Mouse (Mus musculus): ENCODE results near the gene Cttnbp2. TPM values are rescaled to one million over a fixed set of nuclear protein-coding genes. Genes with fewer than 3 reads are reported as not detected.

Cttnbp2 gene
- polyA plus RNA-seq, 1 experiment from 2014 or later, result 25.1 TPM

- whole genome bisulfite sequencing, result 87% methylated on average over 4 of the region's 4 CpGs
- DNase-seq (ENCODE audit: low spot score), result no peak
- ATAC-seq (ENCODE audit: low FRiP score), result no peak
- Histone ChIP-seq H3K4me2 (replicated peaks; ENCODE audit: low read depth, low read length) (no peak overlapping the region), H3K4me3 (ENCODE audit: low read depth, low read length) (no peak overlapping the region), H3K9ac (ENCODE audit: low read depth, low read length) (no peak overlapping the region), H3K27me3 (ENCODE audit: control insufficient read depth, insufficient read depth, low read length) (no peaks in the 10 kb centered on the region), H3K36me3 (ENCODE audit: control insufficient read depth, insufficient read depth, low read length) (no peaks in the 10 kb centered on the region), H3K9me3 (ENCODE audit: control insufficient read depth, low read length) (no peaks in the 10 kb centered on the region), H3K4me1 (replicated peaks; ENCODE audit: control insufficient read depth, insufficient read depth, low read length) (no peaks in the 10 kb centered on the region), H3K27ac (ENCODE audit: low read depth, low read length) (no peak overlapping the region)
Measured at GRCm38 (mm10) chr6:18374744-18375143, 139.9 kb downstream of the Cttnbp2 start.

DNA sequence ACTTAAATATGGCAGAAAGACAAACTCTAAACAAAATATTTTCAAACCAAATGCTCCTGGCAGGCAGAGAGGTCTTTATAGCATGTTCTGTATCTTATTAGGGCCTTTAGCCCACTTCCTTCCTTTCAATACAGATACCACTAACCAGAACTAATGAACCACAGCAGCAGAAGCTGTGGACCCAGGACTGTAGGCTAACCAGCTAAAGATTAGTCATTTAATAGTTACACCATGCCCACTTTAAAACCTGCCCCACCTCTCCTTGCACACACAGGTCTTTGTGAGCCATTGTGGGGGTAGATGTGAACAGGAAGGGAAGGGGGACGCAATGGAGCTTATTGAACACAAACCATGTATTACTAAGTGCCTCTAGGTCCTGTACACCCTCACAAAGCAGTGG, 141.0 kb downstream of the Cttnbp2 start:
- DNase-seq (ENCODE audit: low spot score) (no peak), ATAC-seq (ENCODE audit: low FRiP score) (no peak)
- no peak overlapping the region for H3K27ac ChIP-seq (ENCODE audit: low read depth, low read length)
- 94% methylated on average over 1 of the region's 1 CpGs for WGBS
- no peak overlapping the region for H3K4me2 ChIP-seq (replicated peaks; ENCODE audit: low read depth, low read length)
- H3K9me3 ChIP-seq (ENCODE audit: control insufficient read depth, low read length), result no peaks in the 10 kb centered on the region
- no peak overlapping the region for H3K4me3 ChIP-seq (ENCODE audit: low read depth, low read length)
- no peaks in the 10 kb centered on the region for H3K27me3 ChIP-seq (ENCODE audit: control insufficient read depth, insufficient read depth, low read length)
- no peaks in the 10 kb centered on the region for H3K36me3 ChIP-seq (ENCODE audit: control insufficient read depth, insufficient read depth, low read length)
- H3K9ac ChIP-seq (ENCODE audit: low read depth, low read length), result no peak overlapping the region
- H3K4me1 ChIP-seq (replicated peaks; ENCODE audit: control insufficient read depth, insufficient read depth, low read length), result no peaks in the 10 kb centered on the region

GRCm38 (mm10) chr6:18372447-18373228, 142.0 kb downstream of the Cttnbp2 start:
- no peak overlapping the region for H3K9ac ChIP-seq (ENCODE audit: low read depth, low read length)
- H3K9me3 ChIP-seq (ENCODE audit: control insufficient read depth, low read length), result no peaks in the 10 kb centered on the region
- H3K27me3 ChIP-seq (ENCODE audit: control insufficient read depth, insufficient read depth, low read length), result no peaks in the 10 kb centered on the region
- peak; percentile 73 for DNase-seq (ENCODE audit: low spot score)
- no peaks in the 10 kb centered on the region for H3K36me3 ChIP-seq (ENCODE audit: control insufficient read depth, insufficient read depth, low read length)
- H3K4me1 ChIP-seq (replicated peaks; ENCODE audit: control insufficient read depth, insufficient read depth, low read length), result no peaks in the 10 kb centered on the region
- peak; percentile 51; the same call in 1 of the 2 replicates for ATAC-seq (ENCODE audit: low FRiP score)
- H3K4me3 ChIP-seq (ENCODE audit: low read depth, low read length), result no peak overlapping the region
- WGBS, result 45% methylated on average over 7 of the region's 7 CpGs
- no peak overlapping the region for H3K4me2 ChIP-seq (replicated peaks; ENCODE audit: low read depth, low read length)
- no peak overlapping the region for H3K27ac ChIP-seq (ENCODE audit: low read depth, low read length)

DNA sequence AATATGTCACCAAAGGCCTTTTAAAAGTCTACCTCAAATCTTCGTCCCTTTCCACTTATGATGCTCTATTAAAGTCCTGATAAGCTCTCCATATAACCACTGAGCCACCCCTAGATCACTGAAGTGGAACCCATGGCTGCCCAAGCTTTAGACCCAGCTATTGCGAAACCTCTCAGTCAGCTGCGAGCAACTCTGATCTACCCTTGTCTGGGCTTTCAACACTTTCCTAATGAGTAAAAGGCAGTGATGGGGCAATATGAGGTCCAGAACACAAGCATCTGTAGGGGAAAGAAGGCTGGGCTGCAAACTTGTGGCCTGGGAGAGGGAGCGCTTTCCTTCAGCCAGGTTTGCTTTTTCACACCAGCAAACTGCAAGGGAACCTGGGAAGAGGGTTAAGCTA, 144.9 kb downstream of the Cttnbp2 start:
- no peak overlapping the region for H3K27ac ChIP-seq (ENCODE audit: low read depth, low read length)
- H3K4me3 ChIP-seq (ENCODE audit: low read depth, low read length), result no peak overlapping the region
- no peaks in the 10 kb centered on the region for H3K36me3 ChIP-seq (ENCODE audit: control insufficient read depth, insufficient read depth, low read length)
- 91% methylated on average over 4 of the region's 4 CpGs for WGBS
- H3K4me1 ChIP-seq (replicated peaks; ENCODE audit: control insufficient read depth, insufficient read depth, low read length), result no peaks in the 10 kb centered on the region
- ATAC-seq (ENCODE audit: low FRiP score) (no peak), DNase-seq (ENCODE audit: low spot score) (no peak)
- no peaks in the 10 kb centered on the region for H3K9me3 ChIP-seq (ENCODE audit: control insufficient read depth, low read length)
- H3K4me2 ChIP-seq (replicated peaks; ENCODE audit: low read depth, low read length), result no peak overlapping the region
- no peaks in the 10 kb centered on the region for H3K27me3 ChIP-seq (ENCODE audit: control insufficient read depth, insufficient read depth, low read length)
- H3K9ac ChIP-seq (ENCODE audit: low read depth, low read length), result no peak overlapping the region

- 75% methylated on average over 3 of the region's 3 CpGs for WGBS
- ATAC-seq (ENCODE audit: low FRiP score), result no peak
Measured at GRCm38 (mm10) chr6:18369054-18369453, 145.6 kb downstream of the Cttnbp2 start.

DNA sequence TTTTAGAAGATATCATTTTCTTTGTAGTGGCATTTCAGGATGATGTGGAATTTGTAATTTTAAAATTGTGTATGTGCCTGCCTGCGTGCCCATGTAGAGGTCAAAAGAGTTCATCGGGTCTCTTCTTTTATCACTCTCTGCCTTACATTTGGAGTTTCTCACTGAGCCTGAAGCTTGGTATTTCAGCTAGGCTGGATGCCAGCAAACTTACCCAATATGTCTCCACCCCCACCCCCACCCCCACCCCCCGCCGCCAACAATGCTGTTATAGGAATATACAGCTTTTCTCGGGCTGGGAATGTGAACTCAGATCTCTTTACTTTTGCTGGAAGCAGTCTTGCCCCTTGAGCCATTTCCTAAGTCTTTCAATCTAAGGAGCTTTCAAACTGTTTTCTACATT, 152.4 kb downstream of the Cttnbp2 start:
- H3K27me3 ChIP-seq (ENCODE audit: control insufficient read depth, insufficient read depth, low read length), result no peaks in the 10 kb centered on the region
- DNase-seq (ENCODE audit: low spot score) (no peak), ATAC-seq (ENCODE audit: low FRiP score) (no peak)
- no peaks in the 10 kb centered on the region for H3K9me3 ChIP-seq (ENCODE audit: control insufficient read depth, low read length)
- no peak overlapping the region for H3K9ac ChIP-seq (ENCODE audit: low read depth, low read length)
- no peak overlapping the region for H3K4me3 ChIP-seq (ENCODE audit: low read depth, low read length)
- H3K4me2 ChIP-seq (replicated peaks; ENCODE audit: low read depth, low read length), result no peak overlapping the region
- 88% methylated on average over 5 of the region's 5 CpGs for WGBS
- no peaks in the 10 kb centered on the region for H3K4me1 ChIP-seq (replicated peaks; ENCODE audit: control insufficient read depth, insufficient read depth, low read length)
- no peaks in the 10 kb centered on the region for H3K36me3 ChIP-seq (ENCODE audit: control insufficient read depth, insufficient read depth, low read length)
- H3K27ac ChIP-seq (ENCODE audit: low read depth, low read length), result no peak overlapping the region

More at GRCm38 (mm10) chr6:18369054-18369453, 145.6 kb downstream of the Cttnbp2 start:
- H3K36me3 ChIP-seq (ENCODE audit: control insufficient read depth, insufficient read depth, low read length), result no peaks in the 10 kb centered on the region
- H3K4me1 ChIP-seq (replicated peaks; ENCODE audit: control insufficient read depth, insufficient read depth, low read length), result no peaks in the 10 kb centered on the region
- no peak overlapping the region for H3K9ac ChIP-seq (ENCODE audit: low read depth, low read length)
- DNase-seq (ENCODE audit: low spot score), result no peak
- H3K9me3 ChIP-seq (ENCODE audit: control insufficient read depth, low read length), result no peaks in the 10 kb centered on the region
- H3K27me3 ChIP-seq (ENCODE audit: control insufficient read depth, insufficient read depth, low read length), result no peaks in the 10 kb centered on the region
- H3K4me2 ChIP-seq (replicated peaks; ENCODE audit: low read depth, low read length), result no peak overlapping the region
- H3K27ac ChIP-seq (ENCODE audit: low read depth, low read length), result no peak overlapping the region
- no peak overlapping the region for H3K4me3 ChIP-seq (ENCODE audit: low read depth, low read length)

- Histone ChIP-seq H3K36me3 (ENCODE audit: control insufficient read depth, insufficient read depth, low read length) (no peaks in the 10 kb centered on the region), H3K27me3 (ENCODE audit: control insufficient read depth, insufficient read depth, low read length) (no peaks in the 10 kb centered on the region), H3K4me2 (replicated peaks; ENCODE audit: low read depth, low read length) (no peak overlapping the region), H3K27ac (ENCODE audit: low read depth, low read length) (no peak overlapping the region), H3K4me3 (ENCODE audit: low read depth, low read length) (no peak overlapping the region), H3K9me3 (ENCODE audit: control insufficient read depth, low read length) (no peaks in the 10 kb centered on the region), H3K4me1 (replicated peaks; ENCODE audit: control insufficient read depth, insufficient read depth, low read length) (no peaks in the 10 kb centered on the region), H3K9ac (ENCODE audit: low read depth, low read length) (no peak overlapping the region)
- ATAC-seq (ENCODE audit: low FRiP score) (no peak), DNase-seq (ENCODE audit: low spot score) (no peak)
Measured at GRCm38 (mm10) chr6:18360955-18361354, 153.7 kb downstream of the Cttnbp2 start.

- ATAC-seq (ENCODE audit: low FRiP score) (no peak), DNase-seq (ENCODE audit: low spot score) (no peak)
- 77% methylated on average over 1 of the region's 1 CpGs for WGBS
Measured at GRCm38 (mm10) chr6:18360154-18360553, 154.5 kb downstream of the Cttnbp2 start.

GRCm38 (mm10) chr6:18349153-18349858, 165.3 kb downstream of the Cttnbp2 start:
- H3K27me3 ChIP-seq (ENCODE audit: control insufficient read depth, insufficient read depth, low read length), result no peaks in the 10 kb centered on the region
- H3K9ac ChIP-seq (ENCODE audit: low read depth, low read length), result no peak overlapping the region
- ATAC-seq (ENCODE audit: low FRiP score) (no peak), DNase-seq (ENCODE audit: low spot score) (no peak)
- H3K36me3 ChIP-seq (ENCODE audit: control insufficient read depth, insufficient read depth, low read length), result no peaks in the 10 kb centered on the region
- H3K4me3 ChIP-seq (ENCODE audit: low read depth, low read length), result no peak overlapping the region
- H3K27ac ChIP-seq (ENCODE audit: low read depth, low read length), result no peak overlapping the region
- H3K4me1 ChIP-seq (replicated peaks; ENCODE audit: control insufficient read depth, insufficient read depth, low read length), result no peaks in the 10 kb centered on the region
- no peaks in the 10 kb centered on the region for H3K9me3 ChIP-seq (ENCODE audit: control insufficient read depth, low read length)
- H3K4me2 ChIP-seq (replicated peaks; ENCODE audit: low read depth, low read length), result no peak overlapping the region
- 71% methylated on average over 3 of the region's 3 CpGs for WGBS

More at GRCm38 (mm10) chr6:18360154-18360553, 154.5 kb downstream of the Cttnbp2 start:
- Histone ChIP-seq H3K27ac (ENCODE audit: low read depth, low read length) (no peak overlapping the region), H3K4me1 (replicated peaks; ENCODE audit: control insufficient read depth, insufficient read depth, low read length) (no peaks in the 10 kb centered on the region), H3K9ac (ENCODE audit: low read depth, low read length) (no peak overlapping the region), H3K36me3 (ENCODE audit: control insufficient read depth, insufficient read depth, low read length) (no peaks in the 10 kb centered on the region), H3K9me3 (ENCODE audit: control insufficient read depth, low read length) (no peaks in the 10 kb centered on the region), H3K4me3 (ENCODE audit: low read depth, low read length) (no peak overlapping the region), H3K4me2 (replicated peaks; ENCODE audit: low read depth, low read length) (no peak overlapping the region), H3K27me3 (ENCODE audit: control insufficient read depth, insufficient read depth, low read length) (no peaks in the 10 kb centered on the region)

All from hindbrain, embryonic 11.5 days (tissue).